ENCODE assay signal across 13 mouse cellular contexts in the genomic region with DNA sequence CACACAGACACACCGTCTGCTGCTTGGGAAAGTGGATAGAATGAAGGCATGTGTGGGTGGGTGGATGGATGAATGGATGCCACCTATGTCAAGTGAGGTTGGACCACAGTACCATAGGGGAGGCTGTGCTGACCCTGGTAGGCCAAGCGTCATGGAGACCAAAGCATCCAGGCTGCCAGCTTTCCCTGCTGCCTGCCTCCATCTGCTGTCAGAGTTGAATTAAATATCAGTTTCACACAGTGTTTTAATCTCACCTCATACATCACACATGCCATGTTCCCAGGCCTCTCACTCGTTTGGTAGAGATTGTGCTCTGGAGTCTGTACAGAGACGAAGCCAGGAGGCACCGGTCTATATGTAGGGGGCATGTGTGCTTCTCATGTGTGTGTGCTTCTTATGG. TPM values are rescaled to one million over a fixed set of nuclear protein-coding genes. Genes with fewer than 3 reads are reported as not detected.
DNase-seq lines count a peak whose midpoint lies in the region; ATAC-seq lines count a peak whose summit lies in the region.
"Had no signal": no experiment of that assay in that cellular context is flagged by ENCODE, and none has a peak within 500 bp of the region (broad histone marks: within the 10 kb centered on the region; RNA-seq: fewer than 3 reads in every experiment).

No protein-coding gene starts in this region.

- no peaks in the 10 kb centered on the region for H3K36me3 ChIP-seq in forebrain, embryonic 15.5 days
- H3K36me3 ChIP-seq in midbrain, embryonic 13.5 days = no peaks in the 10 kb centered on the region
- H3K36me3 ChIP-seq: heart, embryonic 13.5 days; limb, embryonic 15.5 days had no signal

- H3K4me1 ChIP-seq in forebrain, embryonic 15.5 days = peaks cover 76% of the 10 kb centered on the region
- peaks cover 86% of the 10 kb centered on the region for H3K4me1 ChIP-seq in midbrain, embryonic 13.5 days (replicated peaks)

- H3K9me3 ChIP-seq in forebrain, embryonic 15.5 days = no peaks in the 10 kb centered on the region
- no peaks in the 10 kb centered on the region for H3K9me3 ChIP-seq in midbrain, embryonic 13.5 days
- H3K9me3 ChIP-seq: heart, embryonic 13.5 days; limb, embryonic 15.5 days had no signal

- H3K4me3 ChIP-seq in forebrain, embryonic 15.5 days = no peak overlapping the region
- H3K4me3 ChIP-seq in midbrain, embryonic 13.5 days (replicated peaks) = no peak overlapping the region
- H3K4me3 ChIP-seq: erythroblast, embryonic 14.5 days; heart, embryonic 13.5 days; limb, embryonic 15.5 days had no signal

- H3K4me2 ChIP-seq in forebrain, embryonic 15.5 days (replicated peaks) = no peak overlapping the region
- H3K4me2 ChIP-seq in midbrain, embryonic 13.5 days (replicated peaks) = no peak overlapping the region
- H3K4me2 ChIP-seq: heart, embryonic 13.5 days; limb, embryonic 15.5 days had no signal

- WGBS in forebrain, embryonic 15.5 days = 54% methylated on average over 5 of the region's 5 CpGs
- 70% methylated on average over 5 of the region's 5 CpGs for WGBS in midbrain, embryonic 13.5 days

- no peak overlapping the region for H3K9ac ChIP-seq in forebrain, embryonic 15.5 days (replicated peaks)
- no peak overlapping the region for H3K9ac ChIP-seq in midbrain, embryonic 13.5 days (replicated peaks)
- H3K9ac ChIP-seq: heart, embryonic 13.5 days; limb, embryonic 15.5 days had no signal

- ATAC-seq in forebrain, embryonic 15.5 days (replicated peaks) = no peak
- ATAC-seq in midbrain, embryonic 13.5 days = no peak
- ATAC-seq: lung, postnatal 0 days had no signal

- peak overlapping the region; percentile 99 for H3K27ac ChIP-seq in forebrain, embryonic 15.5 days (replicated peaks)
- peak overlapping the region; percentile 97 for H3K27ac ChIP-seq in midbrain, embryonic 13.5 days
- H3K27ac ChIP-seq: heart, embryonic 13.5 days; limb, embryonic 15.5 days had no signal

- intact Hi-C loops in heart, postnatal 14 days (cut with DNase I) = no loop called here

- no peaks in the 10 kb centered on the region for H3K27me3 ChIP-seq in forebrain, embryonic 15.5 days
- H3K27me3 ChIP-seq in midbrain, embryonic 13.5 days = peaks cover 18% of the 10 kb centered on the region; the same call in 1 of the 2 replicates

- DNase-seq in cerebellum, adult 11-12 months = peak; percentile 65
- DNase-seq in cerebellum, adult 9-10 months = peak; percentile 68
- DNase-seq in B cell, adult 2 months = no peak
- no peak for DNase-seq in heart, postnatal 14 days
- DNase-seq in Muller cell, postnatal 12 days (ENCODE audit: inconsistent ontology term) = no peak
- DNase-seq: gastrocnemius, postnatal 10 days; kidney, adult 18-20 months had no signal

RNA-seq across cellular contexts. Expression of a gene that starts 7.8 kb away (rescaled TPM):
- 0.93 and 1.1 TPM in 2 replicates for polyA plus RNA-seq in forebrain, embryonic 15.5 days (2015; fragmentation: Nextera tagmentation; extraction: Ambion mirVana)
- polyA plus RNA-seq in midbrain, embryonic 13.5 days (2015; fragmentation: Nextera tagmentation; extraction: Ambion mirVana) = 0.73 and 0.80 TPM in 2 replicates
- total RNA-seq in heart, postnatal 14 days (2021) = under 1 TPM in 1 of 2 experiments, not detected in 1; 0.53 TPM
- total RNA-seq: gastrocnemius, postnatal 10 days had no signal
- polyA plus RNA-seq: erythroblast, embryonic 14.5 days; limb, embryonic 15.5 days had no signal

RNA-seq across cellular contexts. Expression of a gene that starts 47.2 kb away (rescaled TPM):
- 8.7 and 10.8 TPM in 2 replicates for polyA plus RNA-seq in forebrain, embryonic 15.5 days (2015; fragmentation: Nextera tagmentation; extraction: Ambion mirVana)
- polyA plus RNA-seq in midbrain, embryonic 13.5 days (2015; fragmentation: Nextera tagmentation; extraction: Ambion mirVana) = 8.1 and 9.9 TPM in 2 replicates
- under 1 TPM; 0.32 to 0.76 TPM for total RNA-seq in heart, postnatal 14 days (2021)
- polyA plus RNA-seq: erythroblast, embryonic 14.5 days had no signal

Comparison
In these comparisons a context has a peak if more than half of its experiments do, and no peak if none do; other contexts are left out.
1. DNase-seq: peak in cerebellum, adult 11-12 months (single experiment) and cerebellum, adult 9-10 months (single experiment); none in B cell, adult 2 months (0 of 2), heart, postnatal 14 days (0 of 2) and Muller cell, postnatal 12 days (single experiment).